Mouse (Mus musculus): ENCODE results near the gene Serpina3a. TPM values are rescaled to one million over a fixed set of nuclear protein-coding genes. Genes with fewer than 3 reads are reported as not detected.
"Not testable (repeated sequence)": the region's sequence is repeated elsewhere in the genome, so short reads cannot be mapped to it uniquely, and the experiment has no call there.

Gene Serpina3a
- total RNA-seq (2014; rRNA removed) = not detected in 2 replicates
- not detected in 2 replicates for polyA plus RNA-seq (2015; fragmentation: Nextera tagmentation; extraction: Ambion mirVana)

- not testable (repeated sequence) for H3K27ac ChIP-seq; H3K27me3 ChIP-seq (ENCODE audit: insufficient read depth, low read length); H3K9ac ChIP-seq (replicated peaks; ENCODE audit: low read length); ATAC-seq; H3K4me1 ChIP-seq (ENCODE audit: insufficient read depth, low read length); DNase-seq (ENCODE audit: low spot score); H3K4me3 ChIP-seq (ENCODE audit: low read length); H3K4me2 ChIP-seq (ENCODE audit: low read depth, low read length); H3K9me3 ChIP-seq (ENCODE audit: low read length); H3K36me3 ChIP-seq (ENCODE audit: insufficient read depth, low read length)
- WGBS = 88% methylated on average over 11 of the region's 11 CpGs
Observed at GRCm38 (mm10) chr12:104112333-104112732, at the start of gene Serpina3a. TSS of gene Serpina3a (plus strand) at chr12:104112724.

DNA sequence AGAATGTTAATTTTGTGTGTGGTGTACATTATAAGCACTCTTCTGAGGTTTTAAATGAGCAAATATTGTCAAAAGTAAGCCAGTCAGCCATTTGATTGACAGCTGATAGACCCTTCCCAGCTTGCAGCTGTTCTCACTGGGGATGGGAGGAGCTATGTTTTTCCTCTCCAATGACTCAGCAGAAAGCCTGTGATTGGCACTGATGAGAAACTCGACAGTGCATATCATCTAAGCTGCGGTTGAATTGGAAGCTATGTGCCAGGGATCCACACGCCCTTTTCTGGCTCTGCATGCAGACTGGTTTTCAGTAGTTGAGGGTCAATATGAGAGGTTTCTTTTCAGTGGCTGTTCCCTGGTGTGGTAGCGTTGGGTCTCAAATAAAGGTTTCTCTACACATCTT is 48.0 kb upstream of the Serpina3a start:
- TF ChIP-seq CTCF (IDR thresholded peaks at IDR 0.05; ENCODE audit: low read depth) = no peak
- DNase-seq (ENCODE audit: low spot score) (no peak), ATAC-seq (no peak)
- no peaks in the 10 kb centered on the region for H3K4me1 ChIP-seq (ENCODE audit: insufficient read depth, low read length)
- no peak overlapping the region for H3K9ac ChIP-seq (replicated peaks; ENCODE audit: low read length)
- H3K4me2 ChIP-seq (ENCODE audit: low read depth, low read length) = no peak overlapping the region
- H3K36me3 ChIP-seq (ENCODE audit: insufficient read depth, low read length) = no peaks in the 10 kb centered on the region
- H3K27me3 ChIP-seq (ENCODE audit: insufficient read depth, low read length) = no peaks in the 10 kb centered on the region
- WGBS = 51% methylated on average over 4 of the region's 4 CpGs
- H3K27ac ChIP-seq = no peak overlapping the region
- H3K4me3 ChIP-seq (ENCODE audit: low read length) = no peak overlapping the region
- H3K9me3 ChIP-seq (ENCODE audit: low read length) = no peaks in the 10 kb centered on the region

DNA sequence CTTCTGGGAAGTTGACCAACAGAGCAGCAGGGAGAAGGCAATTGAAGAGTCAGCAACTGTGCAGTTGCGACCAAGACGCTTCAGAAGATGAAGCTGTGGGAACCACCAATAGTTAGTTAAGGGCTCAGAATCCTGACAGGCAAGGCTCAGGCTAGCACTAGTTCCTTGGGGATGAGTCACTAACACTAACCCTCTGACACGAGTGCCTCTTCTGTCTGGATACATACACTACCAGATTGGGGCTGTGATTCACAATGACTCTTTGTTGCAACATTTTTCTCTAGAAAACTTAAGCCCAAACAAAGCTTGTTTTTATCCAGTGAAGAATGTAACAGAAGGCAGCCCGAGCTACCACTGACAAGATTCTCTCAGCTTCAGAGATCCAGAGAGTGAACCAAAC is 47.5 kb upstream of the Serpina3a start:
- H3K36me3 ChIP-seq (ENCODE audit: insufficient read depth, low read length) = no peaks in the 10 kb centered on the region
- no peaks in the 10 kb centered on the region for H3K4me1 ChIP-seq (ENCODE audit: insufficient read depth, low read length)
- no peak for DNase-seq (ENCODE audit: low spot score)
- no peaks in the 10 kb centered on the region for H3K9me3 ChIP-seq (ENCODE audit: low read length)
- TF ChIP-seq CTCF (IDR thresholded peaks at IDR 0.05; ENCODE audit: low read depth) = no peak
- H3K4me2 ChIP-seq (ENCODE audit: low read depth, low read length) = no peak overlapping the region
- H3K4me3 ChIP-seq (ENCODE audit: low read length) = no peak overlapping the region
- no peaks in the 10 kb centered on the region for H3K27me3 ChIP-seq (ENCODE audit: insufficient read depth, low read length)
- no peak overlapping the region for H3K9ac ChIP-seq (replicated peaks; ENCODE audit: low read length)
- no peak overlapping the region for H3K27ac ChIP-seq
- ATAC-seq = no peak
- 75% methylated on average over 4 of the region's 4 CpGs for WGBS

DNA sequence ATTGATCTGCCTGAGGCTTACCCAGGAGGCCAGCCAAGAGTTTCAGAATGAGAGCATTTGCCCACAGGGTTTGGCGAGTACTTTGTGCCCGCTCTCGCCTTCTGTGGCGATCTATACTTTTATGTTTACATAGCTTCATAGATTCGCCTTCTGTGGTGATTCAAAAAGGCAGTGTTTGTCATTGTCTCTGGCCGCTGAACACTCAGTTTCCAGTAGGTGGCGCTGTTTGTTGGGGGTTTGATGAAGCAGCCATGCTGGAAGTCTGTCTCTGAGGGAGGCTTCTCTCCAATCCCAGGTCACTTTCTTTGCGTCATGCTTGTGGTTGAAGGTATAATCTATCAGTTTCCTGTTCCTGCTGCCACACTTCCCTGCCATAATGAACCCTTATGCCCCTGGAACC is 46.3 kb upstream of the Serpina3a start:
- Histone ChIP-seq H3K4me2 (ENCODE audit: low read depth, low read length) (no peak overlapping the region), H3K9me3 (ENCODE audit: low read length) (no peaks in the 10 kb centered on the region), H3K9ac (replicated peaks; ENCODE audit: low read length) (no peak overlapping the region), H3K36me3 (ENCODE audit: insufficient read depth, low read length) (no peaks in the 10 kb centered on the region), H3K4me1 (ENCODE audit: insufficient read depth, low read length) (no peaks in the 10 kb centered on the region), H3K27me3 (ENCODE audit: insufficient read depth, low read length) (no peaks in the 10 kb centered on the region), H3K27ac (no peak overlapping the region), H3K4me3 (ENCODE audit: low read length) (no peak overlapping the region)
- peak; percentile 85 for TF ChIP-seq CTCF (IDR thresholded peaks at IDR 0.05; ENCODE audit: low read depth)
- peak; percentile 84 for DNase-seq (ENCODE audit: low spot score)
- ATAC-seq = no peak
- WGBS = 25% methylated on average over 8 of the region's 8 CpGs

GRCm38 (mm10) chr12:104067549-104067948 is 45.0 kb upstream of the Serpina3a start:
- TF ChIP-seq CTCF (IDR thresholded peaks at IDR 0.05; ENCODE audit: low read depth) = 0 out of 2 replicates have a peak, but pooled peaks have one; percentile 10
- Histone ChIP-seq H3K27me3 (ENCODE audit: insufficient read depth, low read length) (no peaks in the 10 kb centered on the region), H3K9me3 (ENCODE audit: low read length) (no peaks in the 10 kb centered on the region), H3K4me3 (ENCODE audit: low read length) (peak overlapping the region; percentile 23), H3K27ac (peak overlapping the region; percentile 56; the same call in 1 of the 2 replicates), H3K36me3 (ENCODE audit: insufficient read depth, low read length) (no peaks in the 10 kb centered on the region), H3K9ac (replicated peaks; ENCODE audit: low read length) (0 out of 2 replicates have a peak overlapping the region, but pooled peaks have one; percentile 24), H3K4me1 (ENCODE audit: insufficient read depth, low read length) (no peaks in the 10 kb centered on the region), H3K4me2 (ENCODE audit: low read depth, low read length) (peak overlapping the region; percentile 47)
- DNase-seq (ENCODE audit: low spot score) = peak; percentile 87
- peak; percentile 91 for ATAC-seq
- 16% methylated on average over 4 of the region's 4 CpGs for WGBS

DNA sequence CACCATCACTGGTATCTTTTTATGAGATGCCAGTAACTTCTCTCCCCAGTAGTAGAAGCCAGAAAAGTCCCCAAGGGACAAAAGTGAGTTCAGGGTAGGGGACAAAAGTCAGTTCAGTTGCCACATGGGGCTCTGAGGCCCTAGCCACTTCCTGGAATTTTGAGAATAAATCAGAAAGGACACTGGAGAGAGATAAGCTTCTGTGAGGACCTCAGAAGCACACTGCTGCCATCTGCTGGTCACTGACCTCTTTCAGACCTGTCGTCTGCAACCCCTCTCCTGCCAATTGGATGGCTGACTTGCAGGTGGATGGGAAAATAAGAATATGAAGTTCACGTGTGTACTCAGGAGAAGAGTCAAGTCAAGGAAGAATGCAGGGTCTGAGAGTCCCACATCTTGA is 42.9 kb upstream of the Serpina3a start:
- peak; percentile 88 for TF ChIP-seq CTCF (IDR thresholded peaks at IDR 0.05; ENCODE audit: low read depth)
- no peak overlapping the region for H3K27ac ChIP-seq
- peak; percentile 94 for DNase-seq (ENCODE audit: low spot score)
- no peak overlapping the region for H3K9ac ChIP-seq (replicated peaks; ENCODE audit: low read length)
- H3K9me3 ChIP-seq (ENCODE audit: low read length) = no peaks in the 10 kb centered on the region
- no peaks in the 10 kb centered on the region for H3K27me3 ChIP-seq (ENCODE audit: insufficient read depth, low read length)
- H3K36me3 ChIP-seq (ENCODE audit: insufficient read depth, low read length) = no peaks in the 10 kb centered on the region
- H3K4me3 ChIP-seq (ENCODE audit: low read length) = no peak overlapping the region
- 0 out of 2 replicates have a peak, but pooled peaks have one; percentile 17 for ATAC-seq
- 6% methylated on average over 2 of the region's 2 CpGs for WGBS
- no peak overlapping the region for H3K4me2 ChIP-seq (ENCODE audit: low read depth, low read length)
- H3K4me1 ChIP-seq (ENCODE audit: insufficient read depth, low read length) = no peaks in the 10 kb centered on the region

GRCm38 (mm10) chr12:104071708-104072107 is 40.8 kb upstream of the Serpina3a start:
- no peak overlapping the region for H3K4me2 ChIP-seq (ENCODE audit: low read depth, low read length)
- H3K27ac ChIP-seq = no peak overlapping the region
- no peak for DNase-seq (ENCODE audit: low spot score)
- H3K9me3 ChIP-seq (ENCODE audit: low read length) = no peaks in the 10 kb centered on the region
- no peak overlapping the region for H3K4me3 ChIP-seq (ENCODE audit: low read length)
- no peak for TF ChIP-seq CTCF (IDR thresholded peaks at IDR 0.05; ENCODE audit: low read depth)
- H3K4me1 ChIP-seq (ENCODE audit: insufficient read depth, low read length) = no peaks in the 10 kb centered on the region
- H3K36me3 ChIP-seq (ENCODE audit: insufficient read depth, low read length) = no peaks in the 10 kb centered on the region
- no peak for ATAC-seq
- WGBS = 48% methylated on average over 1 of the region's 1 CpGs
- no peak overlapping the region for H3K9ac ChIP-seq (replicated peaks; ENCODE audit: low read length)
- no peaks in the 10 kb centered on the region for H3K27me3 ChIP-seq (ENCODE audit: insufficient read depth, low read length)
